Mouse (Mus musculus): Measurements from ENCODE around the gene Iqsec1.

DNA sequence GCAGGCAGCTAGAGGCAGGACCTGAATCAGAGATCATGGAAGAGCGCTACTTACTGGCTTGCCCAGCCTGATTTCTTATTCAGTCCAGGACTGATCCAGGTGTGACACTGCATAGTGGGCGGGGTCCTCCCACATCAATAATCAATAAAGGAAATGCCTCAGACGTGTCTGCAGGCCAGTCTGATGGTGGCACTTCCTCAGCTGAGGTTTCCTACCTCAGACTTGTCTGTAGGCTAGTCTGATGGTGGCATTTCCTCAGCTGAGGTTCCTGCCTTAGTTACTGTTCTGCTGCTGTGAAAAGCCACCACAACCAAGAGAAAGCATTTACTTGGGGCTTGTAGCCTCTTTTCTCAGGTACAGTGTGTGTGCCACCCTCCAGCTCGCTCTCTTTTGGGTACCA, 360.9 kb downstream of the Iqsec1 start:
- TF ChIP-seq CTCF (IDR thresholded peaks at IDR 0.05; ENCODE audit: extremely low read depth, insufficient read depth, insufficient read length, insufficient replicate concordance) = no peak
- TF ChIP-seq POLR2A (IDR thresholded peaks at IDR 0.05; ENCODE audit: low read depth, low read length) = no peak

All from spleen, adult 2 months (tissue).